Mouse (Mus musculus): ENCODE data around the gene Upp2. TPM values are rescaled to one million over a fixed set of nuclear protein-coding genes. Genes with fewer than 3 reads are reported as not detected.

Gene Upp2
- polyA plus RNA-seq, 1 experiment from 2014 or later, result 8.5 TPM

GRCm38 (mm10) chr2:58627981-58628380, 60.9 kb downstream of the Upp2 start:
- H3K4me3 ChIP-seq (ENCODE audit: low read length), result no peak overlapping the region
- H3K27me3 ChIP-seq (ENCODE audit: insufficient read depth, low read length), result no peaks in the 10 kb centered on the region
- H3K4me2 ChIP-seq (replicated peaks; ENCODE audit: low read depth, low read length), result no peak overlapping the region
- no peak overlapping the region for H3K27ac ChIP-seq (ENCODE audit: low read length)
- no peaks in the 10 kb centered on the region for H3K36me3 ChIP-seq (ENCODE audit: insufficient read depth, low read length)
- H3K9ac ChIP-seq (replicated peaks; ENCODE audit: low read length), result no peak overlapping the region
- H3K4me1 ChIP-seq (ENCODE audit: insufficient read depth, low read length), result no peaks in the 10 kb centered on the region
- ATAC-seq (ENCODE audit: low FRiP score, low TSS enrichment), result no peak
- H3K9me3 ChIP-seq (ENCODE audit: low read length), result no peaks in the 10 kb centered on the region
- WGBS, result 48% methylated on average over 2 of the region's 2 CpGs

GRCm38 (mm10) chr2:58628993-58629392, 61.9 kb downstream of the Upp2 start:
- no peak for ATAC-seq (ENCODE audit: low FRiP score, low TSS enrichment)
- Histone ChIP-seq H3K27ac (ENCODE audit: low read length) (no peak overlapping the region), H3K4me2 (replicated peaks; ENCODE audit: low read depth, low read length) (no peak overlapping the region), H3K36me3 (ENCODE audit: insufficient read depth, low read length) (no peaks in the 10 kb centered on the region), H3K9ac (replicated peaks; ENCODE audit: low read length) (no peak overlapping the region), H3K27me3 (ENCODE audit: insufficient read depth, low read length) (no peaks in the 10 kb centered on the region), H3K4me1 (ENCODE audit: insufficient read depth, low read length) (no peaks in the 10 kb centered on the region), H3K9me3 (ENCODE audit: low read length) (no peaks in the 10 kb centered on the region), H3K4me3 (ENCODE audit: low read length) (no peak overlapping the region)
- 68% methylated on average over 3 of the region's 3 CpGs for WGBS

- H3K9me3 ChIP-seq (ENCODE audit: low read length), result no peaks in the 10 kb centered on the region
- no peaks in the 10 kb centered on the region for H3K4me1 ChIP-seq (ENCODE audit: insufficient read depth, low read length)
- no peak overlapping the region for H3K9ac ChIP-seq (replicated peaks; ENCODE audit: low read length)
- no peaks in the 10 kb centered on the region for H3K36me3 ChIP-seq (ENCODE audit: insufficient read depth, low read length)
- no peak overlapping the region for H3K27ac ChIP-seq (ENCODE audit: low read length)
- H3K4me2 ChIP-seq (replicated peaks; ENCODE audit: low read depth, low read length), result no peak overlapping the region
- no peak for ATAC-seq (ENCODE audit: low FRiP score, low TSS enrichment)
- WGBS, result 49% methylated on average over 7 of the region's 7 CpGs
- no peak overlapping the region for H3K4me3 ChIP-seq (ENCODE audit: low read length)
- H3K27me3 ChIP-seq (ENCODE audit: insufficient read depth, low read length), result no peaks in the 10 kb centered on the region
Observed at GRCm38 (mm10) chr2:58629440-58629839, 62.3 kb downstream of the Upp2 start.

GRCm38 (mm10) chr2:58633791-58634190, 66.7 kb downstream of the Upp2 start:
- WGBS, result 92% methylated on average over 11 of the region's 11 CpGs
- H3K4me2 ChIP-seq (replicated peaks; ENCODE audit: low read depth, low read length), result no peak overlapping the region
- H3K4me3 ChIP-seq (ENCODE audit: low read length), result no peak overlapping the region
- no peaks in the 10 kb centered on the region for H3K9me3 ChIP-seq (ENCODE audit: low read length)
- no peaks in the 10 kb centered on the region for H3K36me3 ChIP-seq (ENCODE audit: insufficient read depth, low read length)
- H3K27me3 ChIP-seq (ENCODE audit: insufficient read depth, low read length), result no peaks in the 10 kb centered on the region
- no peak overlapping the region for H3K27ac ChIP-seq (ENCODE audit: low read length)
- H3K4me1 ChIP-seq (ENCODE audit: insufficient read depth, low read length), result no peaks in the 10 kb centered on the region
- H3K9ac ChIP-seq (replicated peaks; ENCODE audit: low read length), result no peak overlapping the region
- ATAC-seq (ENCODE audit: low FRiP score, low TSS enrichment), result no peak

GRCm38 (mm10) chr2:58641761-58642555, 74.9 kb downstream of the Upp2 start:
- 69% methylated on average over 19 of the region's 19 CpGs for WGBS
- H3K4me1 ChIP-seq (ENCODE audit: insufficient read depth, low read length), result no peaks in the 10 kb centered on the region
- no peak overlapping the region for H3K9ac ChIP-seq (replicated peaks; ENCODE audit: low read length)
- H3K9me3 ChIP-seq (ENCODE audit: low read length), result no peaks in the 10 kb centered on the region
- no peak overlapping the region for H3K4me2 ChIP-seq (replicated peaks; ENCODE audit: low read depth, low read length)
- no peak overlapping the region for H3K4me3 ChIP-seq (ENCODE audit: low read length)
- ATAC-seq (ENCODE audit: low FRiP score, low TSS enrichment), result no peak
- H3K27ac ChIP-seq (ENCODE audit: low read length), result no peak overlapping the region
- H3K27me3 ChIP-seq (ENCODE audit: insufficient read depth, low read length), result no peaks in the 10 kb centered on the region
- no peaks in the 10 kb centered on the region for H3K36me3 ChIP-seq (ENCODE audit: insufficient read depth, low read length)

GRCm38 (mm10) chr2:58645667-58646066, 78.6 kb downstream of the Upp2 start:
- Histone ChIP-seq H3K27ac (ENCODE audit: low read length) (no peak overlapping the region), H3K9ac (replicated peaks; ENCODE audit: low read length) (no peak overlapping the region), H3K27me3 (ENCODE audit: insufficient read depth, low read length) (no peaks in the 10 kb centered on the region), H3K36me3 (ENCODE audit: insufficient read depth, low read length) (no peaks in the 10 kb centered on the region), H3K9me3 (ENCODE audit: low read length) (no peaks in the 10 kb centered on the region), H3K4me2 (replicated peaks; ENCODE audit: low read depth, low read length) (no peak overlapping the region), H3K4me3 (ENCODE audit: low read length) (no peak overlapping the region), H3K4me1 (ENCODE audit: insufficient read depth, low read length) (no peaks in the 10 kb centered on the region)
- 93% methylated on average over 6 of the region's 6 CpGs for WGBS
- no peak for ATAC-seq (ENCODE audit: low FRiP score, low TSS enrichment)

- Histone ChIP-seq H3K4me1 (ENCODE audit: insufficient read depth, low read length) (no peaks in the 10 kb centered on the region), H3K27me3 (ENCODE audit: insufficient read depth, low read length) (no peaks in the 10 kb centered on the region), H3K36me3 (ENCODE audit: insufficient read depth, low read length) (no peaks in the 10 kb centered on the region), H3K27ac (ENCODE audit: low read length) (no peak overlapping the region), H3K9ac (replicated peaks; ENCODE audit: low read length) (no peak overlapping the region), H3K4me3 (ENCODE audit: low read length) (no peak overlapping the region), H3K4me2 (replicated peaks; ENCODE audit: low read depth, low read length) (no peak overlapping the region), H3K9me3 (ENCODE audit: low read length) (0 out of 2 replicates have a peak, but pooled peaks cover 5% of the 10 kb centered on the region)
- WGBS, result 93% methylated on average over 6 of the region's 6 CpGs
- no peak for ATAC-seq (ENCODE audit: low FRiP score, low TSS enrichment)
Observed at GRCm38 (mm10) chr2:58655169-58655568, 88.1 kb downstream of the Upp2 start.

GRCm38 (mm10) chr2:58656959-58657358, 89.9 kb downstream of the Upp2 start:
- H3K9me3 ChIP-seq (ENCODE audit: low read length), result 0 out of 2 replicates have a peak, but pooled peaks cover 5% of the 10 kb centered on the region
- H3K36me3 ChIP-seq (ENCODE audit: insufficient read depth, low read length), result no peaks in the 10 kb centered on the region
- no peak overlapping the region for H3K4me2 ChIP-seq (replicated peaks; ENCODE audit: low read depth, low read length)
- no peaks in the 10 kb centered on the region for H3K4me1 ChIP-seq (ENCODE audit: insufficient read depth, low read length)
- no peak overlapping the region for H3K9ac ChIP-seq (replicated peaks; ENCODE audit: low read length)
- 97% methylated on average over 1 of the region's 1 CpGs for WGBS
- ATAC-seq (ENCODE audit: low FRiP score, low TSS enrichment), result no peak
- no peak overlapping the region for H3K4me3 ChIP-seq (ENCODE audit: low read length)
- H3K27me3 ChIP-seq (ENCODE audit: insufficient read depth, low read length), result no peaks in the 10 kb centered on the region
- H3K27ac ChIP-seq (ENCODE audit: low read length), result no peak overlapping the region

GRCm38 (mm10) chr2:58657855-58658254, 90.8 kb downstream of the Upp2 start:
- Histone ChIP-seq H3K9me3 (ENCODE audit: low read length) (0 out of 2 replicates have a peak, but pooled peaks cover 5% of the 10 kb centered on the region), H3K4me2 (replicated peaks; ENCODE audit: low read depth, low read length) (no peak overlapping the region), H3K27me3 (ENCODE audit: insufficient read depth, low read length) (no peaks in the 10 kb centered on the region), H3K9ac (replicated peaks; ENCODE audit: low read length) (no peak overlapping the region), H3K4me1 (ENCODE audit: insufficient read depth, low read length) (no peaks in the 10 kb centered on the region), H3K4me3 (ENCODE audit: low read length) (no peak overlapping the region), H3K36me3 (ENCODE audit: insufficient read depth, low read length) (no peaks in the 10 kb centered on the region), H3K27ac (ENCODE audit: low read length) (no peak overlapping the region)
- ATAC-seq (ENCODE audit: low FRiP score, low TSS enrichment), result no peak
- 94% methylated on average over 10 of the region's 10 CpGs for WGBS

- WGBS, result 67% methylated on average over 13 of the region's 13 CpGs
- ATAC-seq (ENCODE audit: low FRiP score, low TSS enrichment), result no peak
- no peaks in the 10 kb centered on the region for H3K27me3 ChIP-seq (ENCODE audit: insufficient read depth, low read length)
Observed at GRCm38 (mm10) chr2:58660591-58660990, 93.5 kb downstream of the Upp2 start.

More at GRCm38 (mm10) chr2:58660591-58660990, 93.5 kb downstream of the Upp2 start:
- 0 out of 2 replicates have a peak overlapping the region, but pooled peaks have one; percentile 13 for H3K4me2 ChIP-seq (replicated peaks; ENCODE audit: low read depth, low read length)
- no peak overlapping the region for H3K9ac ChIP-seq (replicated peaks; ENCODE audit: low read length)
- H3K4me1 ChIP-seq (ENCODE audit: insufficient read depth, low read length), result no peaks in the 10 kb centered on the region
- no peaks in the 10 kb centered on the region for H3K36me3 ChIP-seq (ENCODE audit: insufficient read depth, low read length)
- 0 out of 2 replicates have a peak, but pooled peaks cover 5% of the 10 kb centered on the region for H3K9me3 ChIP-seq (ENCODE audit: low read length)
- H3K4me3 ChIP-seq (ENCODE audit: low read length), result no peak overlapping the region
- no peak overlapping the region for H3K27ac ChIP-seq (ENCODE audit: low read length)
